ENCODE assay signal across 27 mouse cellular contexts in the genomic region with DNA sequence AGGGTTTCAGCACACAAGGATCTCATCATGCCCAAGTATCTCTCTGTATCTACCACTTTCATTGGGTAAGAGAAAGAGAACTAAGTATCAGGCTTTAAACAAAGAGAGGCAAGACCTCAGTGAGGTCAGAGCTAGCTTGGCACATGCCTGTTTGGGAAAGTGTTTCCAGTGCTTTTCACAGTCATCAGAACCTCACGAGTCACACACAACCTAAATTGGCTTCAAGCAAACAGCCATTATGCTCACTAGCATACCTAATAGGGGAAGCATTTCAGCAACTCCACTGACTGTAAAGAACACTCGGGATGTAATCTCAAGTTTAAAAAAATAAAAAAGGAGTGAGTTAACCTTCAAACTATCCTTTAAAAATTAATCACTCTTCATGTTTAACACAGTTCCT. TPM values are rescaled to one million over a fixed set of nuclear protein-coding genes. Genes with fewer than 3 reads are reported as not detected.
DNase-seq lines count a peak whose midpoint lies in the region; ATAC-seq and TF ChIP-seq lines count a peak whose summit lies in the region.
"Had no signal": no experiment of that assay in that cellular context is flagged by ENCODE, and none has a peak within 500 bp of the region (broad histone marks: within the 10 kb centered on the region; RNA-seq: fewer than 3 reads in every experiment).

No protein-coding gene starts in this region.

- ATAC-seq in megakaryocyte-erythroid progenitor cell, adult 5-6 weeks (replicated peaks; ENCODE audit: low FRiP score, low TSS enrichment, poor library complexity, severe bottlenecking) = no peak
- ATAC-seq: CD4-positive, CD25-positive, alpha-beta regulatory T cell, adult 4 months; forebrain, embryonic 14.5 days; inflammation-experienced regulatory T-cells, adult 6 months; midbrain, embryonic 15.5 days had no signal

- WGBS in kidney, adult 2 months = 14% methylated on average over 2 of the region's 2 CpGs

- no peak overlapping the region for H3K4me3 ChIP-seq in kidney, adult 2 months (ENCODE audit: insufficient read depth, low read depth, low read length)
- H3K4me3 ChIP-seq: embryonic facial prominence, embryonic 13.5 days; heart, adult 2 months; heart, embryonic 13.5 days; limb, embryonic 10.5 days; midbrain, embryonic 15.5 days; neural tube, embryonic 12.5 days had no signal

- H3K4me1 ChIP-seq in kidney, adult 2 months (ENCODE audit: control insufficient read depth, insufficient read depth, low read length) = peaks cover 6% of the 10 kb centered on the region; the same call in 1 of the 2 replicates
- H3K4me1 ChIP-seq: embryonic facial prominence, embryonic 13.5 days; heart, embryonic 13.5 days; midbrain, embryonic 15.5 days; neural tube, embryonic 12.5 days had no signal

- TF ChIP-seq POLR2A in kidney, adult 2 months (IDR thresholded peaks at IDR 0.05; ENCODE audit: low read depth, low read length) = no peak

- no peak for TF ChIP-seq CTCF in kidney, adult 2 months (conservative IDR thresholded peaks at IDR 0.05; ENCODE audit: insufficient read depth, insufficient read length, low read depth, low read length)

- H3K27ac ChIP-seq in kidney, adult 2 months (ENCODE audit: insufficient read depth, low read depth, low read length) = peak overlapping the region; percentile 42
- H3K27ac ChIP-seq: embryonic facial prominence, embryonic 13.5 days; heart, adult 2 months; heart, embryonic 13.5 days; hindbrain, embryonic 14.5 days; limb, embryonic 10.5 days; midbrain, embryonic 15.5 days; neural tube, embryonic 12.5 days; stomach, postnatal 0 days had no signal

- peaks cover 5% of the 10 kb centered on the region; the same call in 1 of the 2 replicates for H3K36me3 ChIP-seq in kidney, adult 2 months (ENCODE audit: control insufficient read depth, insufficient read depth, low read length)
- H3K36me3 ChIP-seq: embryonic facial prominence, embryonic 13.5 days; limb, embryonic 10.5 days; midbrain, embryonic 15.5 days; neural tube, embryonic 12.5 days had no signal

- H3K27me3 ChIP-seq in kidney, adult 2 months (replicated peaks; ENCODE audit: control insufficient read depth, insufficient read depth, low read length) = no peaks in the 10 kb centered on the region
- H3K27me3 ChIP-seq: embryonic facial prominence, embryonic 13.5 days; heart, embryonic 13.5 days; midbrain, embryonic 15.5 days; neural tube, embryonic 12.5 days had no signal

- DNase-seq in kidney, adult 11 months = peak; percentile 50
- DNase-seq in kidney, postnatal 10 days = no peak
- DNase-seq in Muller cell, postnatal 12 days (ENCODE audit: inconsistent ontology term) = peak; percentile 19
- DNase-seq in kidney, adult 2 months = peak; percentile 59
- peak; percentile 27 for DNase-seq in kidney, postnatal 14 days
- no peak for DNase-seq in layer of hippocampus, postnatal 25 days (ENCODE audit: extremely low spot score in 1 of 2, low spot score in 1 of 2)
- DNase-seq in gastrocnemius, postnatal 14 days = no peak
- DNase-seq: adrenal gland, postnatal 10 days; cerebellum, adult 8-10 months; cerebellum, postnatal 36 days; embryo, embryonic 11 days; gastrocnemius, postnatal 25 days; heart, adult 2 months; liver; lung, postnatal 10 days; right cerebral cortex, postnatal 14 days had no signal

- intact Hi-C loops in gastrocnemius, postnatal 14 days (cut with DNase I; ENCODE audit: low total_unique reads) = no loop called here

RNA-seq across cellular contexts. Expression of a gene that starts 10.1 kb away (rescaled TPM):
- 28.6 and 33.1 TPM in 2 replicates for polyA plus RNA-seq in kidney, adult 2 months (2012; rRNA removed)
- 6.1 and 7.1 TPM in 2 replicates for total RNA-seq in megakaryocyte-erythroid progenitor cell, adult 5-6 weeks (2014; fragmentation: Nextera tagmentation)
- total RNA-seq in megakaryocyte-erythroid progenitor cell, adult 5-6 weeks (2017) = 32.2 and 36.0 TPM in 2 replicates
- total RNA-seq in layer of hippocampus, postnatal 25 days (2021) = 10 to 100 TPM; 15.6 to 22.3 TPM
- 10 to 100 TPM; 15.1 to 15.5 TPM for total RNA-seq in gastrocnemius, postnatal 14 days (2021)

Comparison
In these comparisons a context has a peak if more than half of its experiments do, and no peak if none do; other contexts are left out.
1. DNase-seq: peak in kidney, adult 11 months (single experiment), Muller cell, postnatal 12 days (single experiment), kidney, adult 2 months (single experiment) and kidney, postnatal 14 days (single experiment); none in kidney, postnatal 10 days (single experiment), layer of hippocampus, postnatal 25 days (0 of 2) and gastrocnemius, postnatal 14 days (single experiment).